Mouse (Mus musculus) olfactory bulb, adult 2 months (tissue): ENCODE data around the gene Crhr1.

ENCODE experiments used
- CTCF ChIP-seq: fragments of 200-500 bp; IDR thresholded peaks from 2 replicates; pipeline ENCODE4 v1.5.1; 2012; ENCODE audit warnings: low read depth, mild to moderate bottlenecking, low read length, moderate library complexity; ENCODE audit not compliant: insufficient read depth
- POLR2A ChIP-seq: fragments of 200-500 bp; IDR thresholded peaks from 2 replicates; pipeline ENCODE4 v1.6.1; 2012; ENCODE audit warnings: mild to moderate bottlenecking, low read depth, low read length, moderate library complexity; ENCODE audit not compliant: insufficient read depth

DNA sequence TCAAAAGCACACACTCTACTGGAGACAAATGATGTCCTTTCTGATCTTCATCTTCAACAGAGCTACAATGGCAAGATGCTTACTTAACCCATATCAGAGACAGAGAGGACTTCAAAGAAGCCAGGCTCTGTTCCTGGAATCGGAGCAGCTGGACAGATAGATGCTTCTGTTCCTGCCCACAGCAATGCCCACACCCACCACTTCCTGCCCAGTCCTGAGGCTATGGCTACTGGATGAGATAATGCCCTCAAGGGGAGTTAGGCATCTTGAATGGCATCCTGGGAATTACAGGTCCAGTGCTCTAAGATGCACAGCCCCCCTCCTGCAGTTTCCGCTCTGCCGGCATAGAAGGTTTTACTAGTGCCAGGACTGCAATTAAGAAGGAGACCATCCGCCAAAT lies 73.9 kb downstream of the Crhr1 start:
- TF ChIP-seq CTCF: no peak
- no peak for TF ChIP-seq POLR2A
